Mouse (Mus musculus) liver, postnatal 0 days (tissue): ENCODE measurements around the gene Gm20388.

ENCODE experiments used
- CTCF ChIP-seq: sonication (generic); IDR thresholded peaks from 2 replicates; pipeline ENCODE4 v1.5.1; 2016; ENCODE audit warnings: antibody characterized with exemption, low read depth
- EP300 ChIP-seq: IDR thresholded peaks from 2 replicates; pipeline ENCODE4 v1.6.1; 2016; ENCODE audit warnings: antibody characterized with exemption, low read depth, mild to moderate bottlenecking

DNA sequence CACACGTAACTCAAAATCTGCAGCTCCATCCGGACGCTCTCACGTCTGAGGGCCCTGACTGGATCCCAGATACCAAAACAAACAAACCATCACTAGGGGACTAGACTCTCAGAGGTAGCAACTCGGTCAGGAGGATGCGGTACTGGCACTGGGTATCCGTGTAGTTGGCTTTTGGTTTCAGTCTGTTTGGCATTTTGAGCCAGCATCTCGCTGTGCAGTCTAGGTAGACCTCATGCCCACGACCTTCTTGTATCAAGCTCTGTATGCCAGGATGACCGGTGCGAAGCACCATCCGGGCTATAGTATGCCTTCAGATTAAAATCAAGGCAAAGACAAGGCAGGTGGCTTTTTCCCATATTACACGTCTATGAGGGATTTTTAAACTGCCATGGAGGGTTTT lies 3916.9 kb downstream of the Gm20388 start:
- TF ChIP-seq EP300 (no peak), CTCF (no peak)
